Mouse (Mus musculus): ENCODE data around the gene Gm28919. TPM values are rescaled to one million over a fixed set of nuclear protein-coding genes. Genes with fewer than 3 reads are reported as not detected.
"Not testable (repeated sequence)": the region's sequence is repeated elsewhere in the genome, so short reads cannot be mapped to it uniquely, and the experiment has no call there.

Gene Gm28919
- not detected in 2 replicates for polyA plus RNA-seq (2015; fragmentation: Nextera tagmentation; extraction: Ambion mirVana)

DNA sequence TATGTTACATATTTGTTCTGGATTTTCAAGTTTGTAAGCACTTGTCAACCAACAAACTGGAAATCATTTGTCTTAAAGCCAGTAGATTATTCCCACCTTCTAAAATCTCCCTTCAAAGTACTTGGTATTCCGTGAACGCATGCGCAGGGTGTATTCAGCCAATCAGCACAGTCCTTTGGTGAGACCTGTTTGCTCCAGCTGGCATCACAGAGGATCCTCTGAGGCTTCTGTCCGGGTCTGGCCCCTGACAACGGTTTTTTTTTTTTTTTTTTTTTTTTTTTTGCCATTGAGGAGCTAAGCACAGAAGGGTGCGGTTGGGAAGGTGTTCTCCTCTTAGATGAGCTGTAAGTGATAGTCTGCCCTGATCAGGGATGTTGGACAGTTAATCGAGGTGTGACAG is at the start of gene Gm28919:
Gene Gm28919, plus strand, starts transcription at position 301 of the 400 bp plus-strand sequence.
- H3K9me3 ChIP-seq (ENCODE audit: control insufficient read depth, low read length); H3K36me3 ChIP-seq (ENCODE audit: control insufficient read depth, insufficient read depth); H3K27me3 ChIP-seq (replicated peaks; ENCODE audit: control insufficient read depth, insufficient read depth, low read length); ATAC-seq; H3K4me3 ChIP-seq (replicated peaks; ENCODE audit: low read length); H3K4me2 ChIP-seq (ENCODE audit: low read length); H3K27ac ChIP-seq (ENCODE audit: low read length); H3K9ac ChIP-seq (replicated peaks; ENCODE audit: low read depth, low read length); H3K4me1 ChIP-seq (replicated peaks; ENCODE audit: control insufficient read depth, insufficient read depth, low read length): not testable (repeated sequence)
- no CpG with 5 or more reads among the region's 7 CpGs for WGBS

Other genes starting within 250 kb of the Gm28919 start
- not detected in 2 replicates for gene Gm21719, start 99.3 kb downstream of the Gm28919 start, polyA plus RNA-seq (2015; fragmentation: Nextera tagmentation; extraction: Ambion mirVana)